In the genomic region with DNA sequence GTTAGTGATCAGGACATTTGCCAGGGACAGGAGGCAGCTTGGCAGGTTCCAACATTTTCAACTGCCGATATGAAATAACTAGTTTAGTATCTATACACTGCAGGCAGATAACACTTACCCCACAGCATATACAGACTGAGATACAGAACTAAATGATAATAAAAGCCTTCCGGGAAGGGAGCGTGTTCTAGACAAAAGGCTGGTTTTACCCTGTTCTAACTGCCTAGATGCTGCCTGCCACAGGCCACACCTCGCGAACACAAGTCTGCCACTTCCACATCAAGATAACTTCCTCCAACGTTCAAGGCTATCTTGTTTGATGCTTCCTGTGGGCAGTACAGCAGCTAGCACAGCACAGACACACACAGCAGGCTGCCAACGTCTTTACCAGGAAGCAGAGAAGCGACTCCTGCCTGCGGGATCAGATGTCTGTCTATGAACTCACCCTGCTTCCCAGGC, we compare ENCODE assay signal across 13 mouse cellular contexts. TPM values are rescaled to one million over a fixed set of nuclear protein-coding genes. Genes with fewer than 3 reads are reported as not detected.
A peak's percentile ranks its signal among the peaks of the same experiment; 100 is the strongest.
DNase-seq lines count a peak whose midpoint lies in the region; ATAC-seq and TF ChIP-seq lines count a peak whose summit lies in the region.
"Had no signal": no experiment of that assay in that cellular context is flagged by ENCODE, and none has a peak within 500 bp of the region (broad histone marks: within the 10 kb centered on the region; RNA-seq: fewer than 3 reads in every experiment).

No protein-coding gene starts in this region.

- peak overlapping the region; percentile 34 for H3K4me2 ChIP-seq in liver, embryonic 13.5 days
- H3K4me2 ChIP-seq in hindbrain, embryonic 14.5 days (replicated peaks), result no peak overlapping the region
- H3K4me2 ChIP-seq in hindbrain, embryonic 12.5 days (replicated peaks), result no peak overlapping the region
- H3K4me2 ChIP-seq: lung, embryonic 15.5 days had no signal

- H3K36me3 ChIP-seq in liver, embryonic 13.5 days, result peaks cover 75% of the 10 kb centered on the region
- peaks cover 70% of the 10 kb centered on the region for H3K36me3 ChIP-seq in hindbrain, embryonic 14.5 days (replicated peaks; ENCODE audit: control insufficient read depth, insufficient read depth)
- peaks cover 73% of the 10 kb centered on the region for H3K36me3 ChIP-seq in hindbrain, embryonic 12.5 days

- peak overlapping the region; percentile 70 for H3K27ac ChIP-seq in liver, embryonic 13.5 days
- H3K27ac ChIP-seq in hindbrain, embryonic 14.5 days, result no peak overlapping the region
- no peak overlapping the region for H3K27ac ChIP-seq in hindbrain, embryonic 12.5 days
- H3K27ac ChIP-seq in cerebellum, adult 2 months (ENCODE audit: insufficient read depth, low read length), result no peak overlapping the region
- H3K27ac ChIP-seq: hindbrain, embryonic 10.5 days; lung, embryonic 15.5 days had no signal

- no peaks in the 10 kb centered on the region for H3K27me3 ChIP-seq in liver, embryonic 13.5 days
- H3K27me3 ChIP-seq in hindbrain, embryonic 14.5 days (ENCODE audit: control insufficient read depth, insufficient read depth, low read length), result no peaks in the 10 kb centered on the region
- no peaks in the 10 kb centered on the region for H3K27me3 ChIP-seq in hindbrain, embryonic 12.5 days
- H3K27me3 ChIP-seq in cerebellum, adult 2 months (ENCODE audit: control insufficient read depth, insufficient read depth, low read length), result no peaks in the 10 kb centered on the region
- H3K27me3 ChIP-seq: lung, embryonic 15.5 days had no signal

- no peak for TF ChIP-seq CTCF in cerebellum, adult 2 months (IDR thresholded peaks at IDR 0.05; ENCODE audit: borderline replicate concordance, insufficient read depth, low read depth, low read length)

- H3K9me3 ChIP-seq in liver, embryonic 13.5 days (replicated peaks), result no peaks in the 10 kb centered on the region
- H3K9me3 ChIP-seq in hindbrain, embryonic 14.5 days (ENCODE audit: control insufficient read depth, low read length), result peaks cover 6% of the 10 kb centered on the region; the same call in 1 of the 2 replicates
- no peaks in the 10 kb centered on the region for H3K9me3 ChIP-seq in hindbrain, embryonic 12.5 days (replicated peaks)
- H3K9me3 ChIP-seq: lung, embryonic 15.5 days had no signal

- 20% methylated on average over 9 of the region's 9 CpGs for WGBS in liver, embryonic 13.5 days (ENCODE audit: insufficient replicate concordance)
- 95% methylated on average over 9 of the region's 9 CpGs for WGBS in hindbrain, embryonic 14.5 days
- WGBS in hindbrain, embryonic 12.5 days, result 88% methylated on average over 9 of the region's 9 CpGs
- 81% methylated on average over 9 of the region's 9 CpGs for WGBS in cerebellum, adult 2 months

- peak; percentile 32 for DNase-seq in lung, postnatal 36 days
- DNase-seq in lung, adult 18-20 months, result no peak
- DNase-seq in ZHBTc4 (ENCODE audit: low read depth, low spot score), result peak; percentile 84
- peak; percentile 39 for DNase-seq in liver, embryonic 13.5 days
- DNase-seq in spleen, postnatal 4 days (ENCODE audit: low spot score in 2 of 2), result peak; percentile 23 to 61
- no peak for DNase-seq in hindbrain, embryonic 14.5 days (ENCODE audit: low spot score)
- no peak for DNase-seq in cerebellum, adult 2 months
- DNase-seq: cerebellum, adult 11 months; right cerebral cortex, adult 18-20 months had no signal

- peak overlapping the region; percentile 52 for H3K9ac ChIP-seq in liver, embryonic 13.5 days
- no peak overlapping the region for H3K9ac ChIP-seq in hindbrain, embryonic 14.5 days
- no peak overlapping the region for H3K9ac ChIP-seq in hindbrain, embryonic 12.5 days
- H3K9ac ChIP-seq: lung, embryonic 15.5 days had no signal

- peak; percentile 90 for ATAC-seq in liver, embryonic 13.5 days (ENCODE audit: low read depth)
- ATAC-seq in hindbrain, embryonic 14.5 days (ENCODE audit: low FRiP score), result no peak
- ATAC-seq in hindbrain, embryonic 12.5 days (ENCODE audit: low FRiP score), result no peak

- H3K4me3 ChIP-seq in liver, embryonic 13.5 days (replicated peaks), result no peak overlapping the region
- H3K4me3 ChIP-seq in hindbrain, embryonic 14.5 days (replicated peaks; ENCODE audit: low read length), result no peak overlapping the region
- H3K4me3 ChIP-seq in hindbrain, embryonic 12.5 days, result no peak overlapping the region
- H3K4me3 ChIP-seq in cerebellum, adult 2 months (replicated peaks; ENCODE audit: insufficient read depth, low read depth, low read length), result no peak overlapping the region
- H3K4me3 ChIP-seq: hindbrain, embryonic 10.5 days; lung, embryonic 15.5 days; myocyte had no signal

- no peak for TF ChIP-seq POLR2A in cerebellum, adult 2 months (IDR thresholded peaks at IDR 0.05; ENCODE audit: borderline replicate concordance, insufficient read depth, low read length)

- peaks cover 21% of the 10 kb centered on the region for H3K4me1 ChIP-seq in liver, embryonic 13.5 days (replicated peaks)
- no peaks in the 10 kb centered on the region for H3K4me1 ChIP-seq in hindbrain, embryonic 14.5 days (replicated peaks; ENCODE audit: control insufficient read depth, insufficient read depth, low read length)
- H3K4me1 ChIP-seq in hindbrain, embryonic 12.5 days, result no peaks in the 10 kb centered on the region
- no peaks in the 10 kb centered on the region for H3K4me1 ChIP-seq in cerebellum, adult 2 months (ENCODE audit: control insufficient read depth, insufficient read depth, low read length)
- H3K4me1 ChIP-seq: hindbrain, embryonic 10.5 days; lung, embryonic 15.5 days had no signal

RNA-seq across cellular contexts. Expression of a gene that starts 43.6 kb away (rescaled TPM):
- polyA plus RNA-seq in liver, embryonic 13.5 days (2015; fragmentation: Nextera tagmentation; extraction: Ambion mirVana), result 70.1 and 84.3 TPM in 2 replicates
- 22.9 and 24.1 TPM in 2 replicates for polyA plus RNA-seq in hindbrain, embryonic 14.5 days (2014; fragmentation: Nextera tagmentation; extraction: Ambion mirVana)
- 55.7 and 61.0 TPM in 2 replicates for polyA plus RNA-seq in hindbrain, embryonic 12.5 days (2016; fragmentation: Nextera tagmentation; extraction: Ambion mirVana)
- polyA plus RNA-seq in cerebellum, adult 2 months (2012; rRNA removed), result 15.2 and 15.7 TPM in 2 replicates

RNA-seq across cellular contexts. Expression of a gene that starts 43.8 kb away (rescaled TPM):
- 170 and 213 TPM in 2 replicates for polyA plus RNA-seq in liver, embryonic 13.5 days (2015; fragmentation: Nextera tagmentation; extraction: Ambion mirVana)
- 239 and 246 TPM in 2 replicates for polyA plus RNA-seq in hindbrain, embryonic 14.5 days (2014; fragmentation: Nextera tagmentation; extraction: Ambion mirVana)
- polyA plus RNA-seq in hindbrain, embryonic 12.5 days (2016; fragmentation: Nextera tagmentation; extraction: Ambion mirVana), result 299 and 352 TPM in 2 replicates
- polyA plus RNA-seq in cerebellum, adult 2 months (2012; rRNA removed), result 136 and 142 TPM in 2 replicates

Comparison
In these comparisons a context has a peak if more than half of its experiments do, and no peak if none do; other contexts are left out.
1. DNase-seq: peak in lung, postnatal 36 days (single experiment), ZHBTc4 (single experiment), liver, embryonic 13.5 days (single experiment) and spleen, postnatal 4 days (2 of 2); none in lung, adult 18-20 months (0 of 2), hindbrain, embryonic 14.5 days (single experiment) and cerebellum, adult 2 months (0 of 2).